Mouse (Mus musculus): ENCODE results near the gene Cmtm5. TPM values are rescaled to one million over a fixed set of nuclear protein-coding genes. Genes with fewer than 3 reads are reported as not detected.
A peak's percentile ranks its signal among the peaks of the same experiment; 100 is the strongest.
"Not testable (repeated sequence)": the region's sequence is repeated elsewhere in the genome, so short reads cannot be mapped to it uniquely, and the experiment has no call there.

Gene Cmtm5
- total RNA-seq, 2 experiments from 2014 or later: 0.46 to 0.83 TPM

GRCm38 (mm10) chr14:54932645-54933150 lies 3.4 kb upstream of the Cmtm5 start, which contains the start of gene Il25:
Gene Il25 (plus strand): TSS chr14:54932695.
- DNase-seq: no peak

- DNase-seq: no peak
These were observed 735 bp downstream of the Cmtm5 start for GRCm38 (mm10) chr14:54936831-54937160.

- DNase-seq: no peak
These were observed 1.5 kb downstream of the Cmtm5 start for GRCm38 (mm10) chr14:54937361-54938182.

GRCm38 (mm10) chr14:54938431-54939219 lies 2.6 kb downstream of the Cmtm5 start:
- DNase-seq: no peak

- peak; percentile 69 to 82 for DNase-seq
These were observed 3.5 kb downstream of the Cmtm5 start for GRCm38 (mm10) chr14:54939434-54940175.

- no peak for DNase-seq
These were observed 4.1 kb downstream of the Cmtm5 start for GRCm38 (mm10) chr14:54940176-54940530.

- no peak for DNase-seq
These were observed 5.2 kb downstream of the Cmtm5 start for GRCm38 (mm10) chr14:54941024-54941978.

GRCm38 (mm10) chr14:54942479-54942878 lies 6.4 kb downstream of the Cmtm5 start:
- DNase-seq: no peak

GRCm38 (mm10) chr14:54943971-54944370 lies 7.9 kb downstream of the Cmtm5 start:
- no peak for DNase-seq

- no peak for DNase-seq
These were observed 8.9 kb downstream of the Cmtm5 start for GRCm38 (mm10) chr14:54944939-54945338.

GRCm38 (mm10) chr14:54945975-54946704 lies 10.1 kb downstream of the Cmtm5 start:
- DNase-seq: no peak

- not testable (repeated sequence) for DNase-seq
These were observed 10.9 kb downstream of the Cmtm5 start for GRCm38 (mm10) chr14:54947008-54947407.

GRCm38 (mm10) chr14:54948781-54949180 lies 12.7 kb downstream of the Cmtm5 start:
- no peak for DNase-seq

GRCm38 (mm10) chr14:54950493-54950892 lies 14.4 kb downstream of the Cmtm5 start:
- DNase-seq: no peak

- no peak for DNase-seq
These were observed 15.5 kb downstream of the Cmtm5 start for GRCm38 (mm10) chr14:54951587-54951986.

- DNase-seq: no peak
These were observed 17.7 kb downstream of the Cmtm5 start for GRCm38 (mm10) chr14:54953664-54954206.

- DNase-seq: no peak
These were observed 18.4 kb downstream of the Cmtm5 start for GRCm38 (mm10) chr14:54954474-54954873.

GRCm38 (mm10) chr14:54955481-54955880 lies 19.4 kb downstream of the Cmtm5 start:
- DNase-seq: no peak

GRCm38 (mm10) chr14:54956533-54956932 lies 20.5 kb downstream of the Cmtm5 start:
- no peak for DNase-seq

- no peak for DNase-seq
These were observed 22.4 kb downstream of the Cmtm5 start for GRCm38 (mm10) chr14:54958503-54958902.
